Mouse (Mus musculus) midbrain, embryonic 10.5 days (tissue): Measurements from ENCODE around the gene Trmt10c. TPM values are rescaled to one million over a fixed set of nuclear protein-coding genes. Genes with fewer than 3 reads are reported as not detected.
"Not testable (repeated sequence)": the region's sequence is repeated elsewhere in the genome, so short reads cannot be mapped to it uniquely, and the experiment has no call there.

ENCODE experiments used
- DNase-seq: peaks from one replicate; pipeline ENCODE4 v3.0.0-alpha.2; 2017; ENCODE audit warnings: low spot score
- H3K27ac ChIP-seq: fragments of 300-500 bp; sonication (generic); replicated peaks from 2 replicates; pipeline ENCODE4 v1.5.1; 2016; ENCODE audit warnings: mild to moderate bottlenecking
- H3K27me3 ChIP-seq: fragments of 300-500 bp; sonication (generic); 2 replicates; pipeline ENCODE4 v1.6.1; 2016; ENCODE audit warnings: low read depth, mild to moderate bottlenecking; ENCODE audit not compliant: poor library complexity, severe bottlenecking
- H3K36me3 ChIP-seq: fragments of 300-500 bp; sonication (generic); 2 replicates; pipeline ENCODE4 v1.6.1; 2016; ENCODE audit warnings: mild to moderate bottlenecking, moderate library complexity
- H3K4me1 ChIP-seq: fragments of 300-500 bp; sonication (generic); 2 replicates; pipeline ENCODE4 v1.6.1; 2016
- H3K4me3 ChIP-seq: fragments of 300-500 bp; sonication (generic); 2 replicates; pipeline ENCODE4 v1.5.1; 2016; ENCODE audit warnings: mild to moderate bottlenecking, moderate library complexity
- H3K9me3 ChIP-seq: fragments of 300-500 bp; sonication (generic); replicated peaks from 2 replicates; pipeline ENCODE4 v1.6.1; 2016; ENCODE audit warnings: mild to moderate bottlenecking
- WGBS: fragments of 180-500 bp; shearing (Covaris S2); methylation state at CpG from one replicate; pipeline ENCODE4 v1.1.7; 2016; 5-methylcytosine and 5-hydroxymethylcytosine counted together
- polyA plus RNA-seq: library from polyadenylated mRNA; unstranded; fragments of >200 nt; fragmentation: Nextera tagmentation; extraction: Ambion mirVana; gene quantifications from 2 replicates; pipeline ENCODE4 v1.2.1, GENCODE M21; 2016

Gene Trmt10c
- polyA plus RNA-seq, 1 experiment from 2014 or later = 34.8 TPM

DNA sequence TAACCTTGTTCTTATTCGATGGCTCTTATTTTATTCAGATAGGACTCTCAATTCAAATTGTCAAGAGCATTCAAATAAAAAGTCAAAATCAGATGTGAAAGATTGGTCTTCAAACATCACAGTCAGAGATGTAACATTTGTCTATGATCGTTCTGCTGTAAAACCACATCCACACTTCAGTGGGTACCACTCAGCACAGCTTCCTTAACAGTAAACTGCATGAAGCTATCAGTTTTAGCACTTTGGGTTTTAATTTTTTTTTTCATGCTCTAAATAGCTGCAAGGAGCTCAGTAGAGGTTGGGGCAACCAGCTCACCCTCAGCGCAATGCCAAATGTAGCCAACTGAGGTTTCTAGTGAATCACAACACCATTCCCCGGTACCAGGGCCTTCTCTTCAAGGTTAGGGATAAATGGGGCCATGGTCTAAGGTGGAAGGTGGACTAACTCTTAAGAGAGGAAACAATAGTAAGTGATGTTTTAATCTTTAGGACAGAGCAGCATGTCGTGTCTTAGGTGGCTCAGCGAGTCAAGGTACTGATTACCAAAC, 31.0 kb upstream of the Trmt10c start:
- Histone ChIP-seq H3K36me3 (no peaks in the 10 kb centered on the region), H3K4me1 (0 out of 2 replicates have a peak, but pooled peaks cover 5% of the 10 kb centered on the region), H3K4me3 (no peak overlapping the region), H3K27me3 (no peaks in the 10 kb centered on the region), H3K9me3 (no peaks in the 10 kb centered on the region), H3K27ac (no peak overlapping the region)
- DNase-seq = no peak
- 93% methylated on average over 6 of the region's 6 CpGs for WGBS

DNA sequence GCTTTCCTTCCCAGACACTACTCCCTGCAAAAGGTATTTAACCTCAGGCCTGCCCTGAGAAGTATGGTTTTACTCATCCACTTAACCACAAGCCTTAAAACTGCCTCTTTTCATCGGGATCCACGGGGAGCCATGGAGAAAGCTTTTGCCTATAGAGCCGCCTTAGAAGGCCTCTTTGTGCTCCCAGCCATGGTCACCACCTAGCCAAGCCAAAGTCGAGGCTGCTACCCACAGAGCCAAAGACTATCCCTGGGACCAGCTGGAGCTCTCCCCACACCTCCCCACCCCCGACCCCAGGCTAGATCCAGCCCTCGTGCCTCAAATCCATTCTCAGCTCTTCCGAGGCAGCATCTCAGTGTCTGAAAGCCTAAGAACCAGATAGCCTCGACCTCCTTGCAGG, 28.5 kb upstream of the Trmt10c start:
- no peak overlapping the region for H3K4me3 ChIP-seq
- H3K9me3 ChIP-seq = no peaks in the 10 kb centered on the region
- H3K4me1 ChIP-seq = peaks cover 10% of the 10 kb centered on the region; the same call in 1 of the 2 replicates
- WGBS = 40% methylated on average over 8 of the region's 8 CpGs
- no peak overlapping the region for H3K27ac ChIP-seq
- H3K27me3 ChIP-seq = peaks cover 11% of the 10 kb centered on the region
- DNase-seq = no peak
- H3K36me3 ChIP-seq = no peaks in the 10 kb centered on the region

DNA sequence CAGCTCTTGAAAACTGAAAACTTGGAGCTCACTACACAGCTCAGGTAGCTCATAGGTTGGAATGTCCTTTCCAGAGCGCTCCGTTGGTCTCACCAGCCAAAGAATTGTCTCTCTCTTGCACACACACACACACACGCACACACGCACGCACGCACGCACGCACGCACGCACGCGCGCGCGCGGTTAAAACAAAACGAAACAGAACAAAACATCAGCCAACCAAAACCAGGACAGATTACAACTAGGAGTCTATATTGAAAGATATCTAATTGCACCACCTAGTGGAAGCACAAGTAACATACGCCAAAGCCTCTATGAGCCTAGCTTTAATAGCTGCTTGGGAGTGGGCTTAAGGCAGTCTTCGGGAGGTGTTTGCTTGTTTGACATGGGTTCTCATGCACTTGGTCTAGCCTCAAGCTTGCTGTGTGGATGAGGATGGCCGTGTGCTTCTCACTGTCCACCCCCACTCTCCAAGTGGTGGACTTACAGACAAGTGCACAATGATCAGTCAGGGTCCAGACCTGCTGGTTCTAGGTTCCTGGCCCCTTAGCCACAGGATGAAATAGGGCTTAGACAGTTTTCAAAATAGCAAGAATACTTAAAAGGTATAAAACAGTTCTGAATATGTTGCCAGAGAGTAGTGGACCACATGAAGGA, 26.8 kb upstream of the Trmt10c start:
- DNase-seq = peak; percentile 73
- Histone ChIP-seq H3K36me3 (no peaks in the 10 kb centered on the region), H3K4me3 (peak overlapping the region; percentile 53), H3K27me3 (peaks cover 11% of the 10 kb centered on the region), H3K27ac (peak overlapping the region; percentile 81), H3K4me1 (peaks cover 10% of the 10 kb centered on the region; the same call in 1 of the 2 replicates), H3K9me3 (no peaks in the 10 kb centered on the region)
- WGBS = 9% methylated on average over 20 of the region's 20 CpGs

DNA sequence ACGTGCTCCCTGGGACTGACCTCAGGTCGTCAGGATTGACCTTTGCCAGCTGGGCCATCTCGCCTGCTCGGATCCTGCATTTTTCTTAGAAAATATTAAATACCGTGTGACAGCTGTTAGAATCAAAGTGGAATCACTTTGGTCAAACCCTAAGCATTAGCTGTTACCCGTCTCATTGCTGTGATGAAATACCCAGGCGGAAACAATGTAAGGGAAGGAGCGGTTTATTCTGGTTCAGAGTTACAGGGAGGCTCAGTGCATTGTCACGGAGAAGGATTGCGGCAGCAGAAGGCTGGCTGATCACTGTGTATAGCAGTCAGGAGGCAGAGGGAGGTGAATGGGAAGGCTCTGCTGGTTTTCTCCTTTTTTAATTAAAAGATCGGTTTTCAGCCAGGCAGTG, 25.4 kb upstream of the Trmt10c start:
- WGBS = 57% methylated on average over 11 of the region's 11 CpGs
- no peak for DNase-seq
- H3K27ac ChIP-seq = no peak overlapping the region; the same call in 1 of the 2 replicates
- peaks cover 15% of the 10 kb centered on the region for H3K27me3 ChIP-seq
- no peaks in the 10 kb centered on the region for H3K36me3 ChIP-seq
- no peak overlapping the region for H3K4me3 ChIP-seq
- no peaks in the 10 kb centered on the region for H3K9me3 ChIP-seq
- peaks cover 13% of the 10 kb centered on the region for H3K4me1 ChIP-seq

DNA sequence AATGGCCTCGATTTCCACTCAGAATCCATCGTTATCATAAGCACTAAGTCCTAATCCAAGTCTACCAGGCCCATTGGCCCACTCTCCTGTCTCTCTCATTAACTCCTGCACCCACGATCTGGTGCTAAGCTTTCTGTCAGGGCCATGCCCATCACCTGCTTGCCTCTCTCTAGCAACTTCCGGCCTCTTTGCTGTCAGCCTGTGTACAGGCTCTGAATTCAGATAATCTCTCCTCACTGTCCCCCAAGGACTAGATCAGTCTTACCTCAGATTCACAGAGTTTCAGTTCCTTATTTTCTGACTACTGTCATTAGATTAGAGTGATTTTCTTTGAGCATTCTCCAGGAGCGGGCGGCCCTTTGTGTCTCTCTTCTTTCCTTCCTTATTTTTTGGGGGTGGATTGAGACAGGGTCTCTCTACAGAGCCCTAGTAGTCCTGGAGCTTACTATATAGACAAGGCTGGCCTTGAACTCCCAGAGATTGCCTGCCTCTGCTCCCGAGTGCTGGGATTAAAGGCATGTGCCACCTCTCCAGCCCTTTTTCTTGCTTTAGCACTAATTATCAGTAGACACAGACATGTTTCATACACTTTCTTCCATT, 24.5 kb upstream of the Trmt10c start:
- no peak for DNase-seq
- no peaks in the 10 kb centered on the region for H3K9me3 ChIP-seq
- WGBS = 80% methylated on average over 7 of the region's 7 CpGs

DNA sequence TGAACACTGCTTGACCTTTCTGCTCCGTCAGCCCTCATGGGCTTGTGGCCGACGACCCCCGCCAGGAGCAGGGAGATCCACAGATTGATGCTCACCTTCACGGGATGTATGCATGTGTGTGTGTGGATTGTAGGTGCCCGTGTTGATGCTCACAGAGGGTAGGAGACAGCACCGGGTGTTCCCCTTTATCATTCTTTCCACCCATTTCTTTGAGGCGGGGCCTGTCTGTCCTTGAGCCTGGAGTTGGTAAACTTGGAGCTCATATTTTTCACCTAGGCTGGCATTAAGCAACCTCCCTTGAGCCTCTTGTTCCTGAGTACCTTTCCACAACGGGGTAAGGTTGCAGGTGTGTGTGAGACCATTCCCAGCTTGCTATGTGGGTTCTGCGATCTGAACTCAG, 20.5 kb upstream of the Trmt10c start:
- Histone ChIP-seq H3K27ac (peak overlapping the region; percentile 72), H3K27me3 (peaks cover 30% of the 10 kb centered on the region), H3K9me3 (no peaks in the 10 kb centered on the region), H3K4me1 (peaks cover 29% of the 10 kb centered on the region), H3K4me3 (no peak overlapping the region), H3K36me3 (no peaks in the 10 kb centered on the region)
- 67% methylated on average over 10 of the region's 10 CpGs for WGBS
- DNase-seq = no peak

More for the DNA sequence above, 24.5 kb upstream of the Trmt10c start:
- Histone ChIP-seq H3K27me3 (peaks cover 17% of the 10 kb centered on the region), H3K4me3 (no peak overlapping the region), H3K36me3 (no peaks in the 10 kb centered on the region), H3K27ac (no peak overlapping the region), H3K4me1 (peaks cover 22% of the 10 kb centered on the region)

DNA sequence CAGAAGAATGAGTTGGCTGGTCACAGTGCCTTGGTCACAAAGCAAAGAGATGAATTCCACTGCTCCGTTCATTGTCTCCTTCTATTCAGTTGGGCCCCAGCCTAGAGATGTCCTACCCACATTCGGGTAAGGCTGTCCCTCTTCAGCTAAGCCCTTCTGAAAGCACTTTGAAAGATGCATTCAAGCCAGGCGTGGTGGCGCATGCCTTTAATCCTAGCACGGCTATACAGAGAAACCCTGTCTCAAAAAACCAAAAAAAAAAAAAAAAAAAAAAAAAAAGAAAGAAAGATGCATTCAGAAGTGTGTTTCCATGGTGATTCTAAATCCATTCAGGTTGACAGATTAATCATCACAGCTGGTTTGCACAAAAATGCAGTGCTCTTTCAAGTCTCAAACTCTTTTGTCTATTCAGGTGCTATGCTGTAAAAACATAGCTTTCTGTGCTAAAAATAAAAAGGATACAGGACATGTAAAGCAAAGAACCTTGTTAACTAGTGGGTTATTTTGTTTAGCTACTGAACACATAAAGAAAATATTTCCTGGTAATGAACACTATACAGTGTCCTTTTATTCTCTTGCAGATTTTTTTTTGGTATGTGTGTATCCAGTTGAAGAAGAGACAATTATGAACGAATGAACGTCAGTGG, 19.4 kb upstream of the Trmt10c start:
- Histone ChIP-seq H3K27me3 (peaks cover 27% of the 10 kb centered on the region), H3K36me3 (no peaks in the 10 kb centered on the region), H3K4me1 (peaks cover 24% of the 10 kb centered on the region), H3K9me3 (no peaks in the 10 kb centered on the region), H3K27ac (peak overlapping the region; percentile 72; the same call in 1 of the 2 replicates), H3K4me3 (no peak overlapping the region)
- DNase-seq = peak; percentile 76
- 31% methylated on average over 7 of the region's 7 CpGs for WGBS

DNA sequence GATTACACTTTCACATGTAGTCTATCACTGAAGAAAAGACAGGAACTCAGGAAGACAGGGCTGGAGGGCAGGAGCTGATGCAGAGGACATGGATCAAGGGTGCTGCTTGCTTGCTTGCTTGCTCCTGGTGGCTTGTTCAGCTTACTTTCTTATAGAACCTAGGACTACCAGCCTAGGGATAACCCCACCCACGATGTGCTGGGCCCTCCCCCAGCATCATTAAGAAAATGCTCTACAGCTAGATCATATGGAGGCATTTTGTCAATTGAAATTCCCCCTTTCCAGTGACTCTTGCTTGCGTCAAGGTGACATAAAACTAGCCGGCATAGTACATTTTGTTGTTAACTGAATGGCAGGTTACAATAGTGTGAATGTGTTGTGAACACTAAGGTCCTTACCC, 18.3 kb upstream of the Trmt10c start:
- Histone ChIP-seq H3K9me3 (no peaks in the 10 kb centered on the region), H3K36me3 (no peaks in the 10 kb centered on the region), H3K27ac (no peak overlapping the region), H3K4me3 (no peak overlapping the region), H3K27me3 (peaks cover 18% of the 10 kb centered on the region), H3K4me1 (peaks cover 24% of the 10 kb centered on the region)
- no peak for DNase-seq
- 88% methylated on average over 3 of the region's 3 CpGs for WGBS

DNA sequence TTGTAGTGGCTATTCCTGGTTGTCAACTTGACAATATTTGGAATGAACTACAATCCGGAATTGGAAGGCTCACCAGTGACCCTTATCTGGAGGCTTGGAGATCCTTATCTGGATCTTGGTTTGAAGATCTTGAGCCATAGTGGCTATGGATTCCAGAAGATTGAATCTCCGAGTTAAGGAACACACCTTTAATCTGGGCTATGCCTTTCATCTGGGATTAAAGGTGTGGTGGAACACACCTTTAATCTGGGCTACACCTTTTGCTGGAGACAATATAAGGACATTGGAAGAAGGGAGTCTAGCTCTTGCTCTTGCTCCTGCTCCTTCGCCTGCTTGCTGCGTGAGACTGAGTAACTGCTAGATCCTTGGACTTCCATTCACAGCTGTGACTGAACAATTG, 10.4 kb upstream of the Trmt10c start, which contains the start of gene Senp7:
Senp7 (plus strand) TSS at position 301 of the 400 bp plus-strand sequence.
- not testable (repeated sequence) for DNase-seq, H3K36me3 ChIP-seq, H3K4me1 ChIP-seq, H3K27ac ChIP-seq, H3K9me3 ChIP-seq, H3K4me3 ChIP-seq, H3K27me3 ChIP-seq
- no CpG with 5 or more reads among the region's 4 CpGs for WGBS

DNA sequence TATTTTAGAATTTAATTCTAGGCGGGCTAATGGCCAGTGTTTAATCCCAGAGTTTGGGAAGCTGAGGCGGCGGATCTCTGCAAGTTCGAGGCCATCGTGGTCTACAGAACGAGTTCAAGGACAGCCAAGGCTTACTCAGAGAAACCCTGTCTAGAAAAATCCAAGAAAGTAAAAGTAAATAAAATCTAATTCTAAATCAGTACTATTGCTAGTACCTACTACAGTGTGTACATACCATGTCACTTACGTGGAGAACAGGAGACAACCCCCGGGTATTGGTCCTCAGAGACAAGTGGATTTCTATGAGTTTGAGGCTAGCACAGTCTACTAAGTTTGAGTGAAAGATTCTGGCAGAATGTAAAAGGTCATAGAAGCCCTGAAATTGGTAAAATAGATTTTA, 471 bp upstream of the Trmt10c start:
- H3K9me3 ChIP-seq = no peaks in the 10 kb centered on the region
- H3K4me1 ChIP-seq = peaks cover 17% of the 10 kb centered on the region
- peak overlapping the region; percentile 94 for H3K27ac ChIP-seq
- H3K4me3 ChIP-seq = peak overlapping the region; percentile 90
- 35% methylated on average over 8 of the region's 8 CpGs for WGBS
- DNase-seq = no peak
- no peaks in the 10 kb centered on the region for H3K27me3 ChIP-seq
- H3K36me3 ChIP-seq = peaks cover 26% of the 10 kb centered on the region

DNA sequence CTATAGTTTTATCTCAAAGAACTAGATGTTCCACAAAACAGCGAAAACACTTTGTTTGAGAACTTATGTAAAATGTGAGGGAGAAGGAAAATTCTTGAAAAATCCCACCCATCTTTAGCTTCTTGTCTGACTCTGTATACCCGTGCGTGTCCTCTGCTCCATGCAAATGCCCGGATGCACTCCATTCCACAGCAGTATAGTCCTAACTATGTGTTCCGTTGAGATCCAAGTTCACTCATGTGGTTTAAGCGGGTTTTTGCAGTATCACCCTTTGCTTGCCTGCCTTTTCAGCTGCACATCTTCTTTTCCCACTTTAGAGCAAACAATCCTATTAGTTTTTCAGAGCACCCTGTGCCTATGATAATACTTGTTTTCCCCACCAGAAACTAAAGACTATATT, 1.1 kb downstream of the Trmt10c start:
- Histone ChIP-seq H3K36me3 (peaks cover 41% of the 10 kb centered on the region), H3K4me3 (peak overlapping the region; percentile 90), H3K27ac (no peak overlapping the region), H3K9me3 (no peaks in the 10 kb centered on the region), H3K27me3 (no peaks in the 10 kb centered on the region), H3K4me1 (peaks cover 17% of the 10 kb centered on the region)
- DNase-seq = peak; percentile 10
- WGBS = 67% methylated on average over 6 of the region's 6 CpGs

DNA sequence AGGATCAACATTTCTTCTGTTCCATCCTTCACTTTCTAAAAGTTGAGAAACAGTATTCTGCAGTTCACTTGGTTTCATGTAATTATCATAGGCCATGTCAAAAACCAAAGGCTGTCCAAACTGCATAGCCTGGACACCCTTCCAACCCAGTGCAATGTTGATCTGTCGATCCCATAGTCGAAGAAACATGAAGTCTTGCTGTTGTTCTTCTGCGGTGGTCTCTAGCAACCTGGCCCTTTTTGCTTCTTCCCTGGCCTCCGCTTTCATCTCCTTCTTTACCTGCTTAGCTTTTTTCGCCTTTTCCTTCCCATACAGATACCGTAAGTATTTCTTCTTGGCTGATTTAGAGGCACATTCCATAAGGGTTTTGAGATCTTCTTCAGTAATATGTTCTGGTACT, 3.1 kb downstream of the Trmt10c start:
- no peak for DNase-seq
- no peaks in the 10 kb centered on the region for H3K27me3 ChIP-seq
- no peaks in the 10 kb centered on the region for H3K9me3 ChIP-seq
- H3K4me1 ChIP-seq = peaks cover 29% of the 10 kb centered on the region
- H3K4me3 ChIP-seq = no peak overlapping the region
- 98% methylated on average over 6 of the region's 6 CpGs for WGBS
- peaks cover 41% of the 10 kb centered on the region for H3K36me3 ChIP-seq
- no peak overlapping the region for H3K27ac ChIP-seq

DNA sequence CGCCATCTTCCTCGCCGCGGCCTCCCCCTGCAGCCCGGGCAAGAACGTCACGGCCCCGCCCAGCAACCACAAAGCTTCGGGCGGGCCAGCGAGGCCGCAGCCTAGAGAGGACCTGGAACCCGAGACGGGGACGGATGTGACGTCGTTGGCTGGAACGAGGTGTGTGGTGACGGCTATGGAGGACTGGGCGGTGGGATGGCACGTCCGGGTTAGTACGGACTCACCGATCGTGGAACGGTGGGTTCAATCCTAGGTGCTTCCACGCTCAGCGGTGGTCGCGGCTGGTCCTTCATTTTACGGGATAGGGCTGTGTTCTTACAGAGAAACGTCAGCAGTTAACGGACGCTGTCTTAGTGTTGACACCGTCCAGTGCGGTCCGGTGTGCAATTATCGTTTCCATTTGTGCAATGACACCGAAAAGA, 7.9 kb downstream of the Trmt10c start, which contains the start of gene Pcnp:
Pcnp (minus strand) TSS at position 79 of the 422 bp plus-strand sequence.
- Histone ChIP-seq H3K4me3 (peak within 1 kb of the TSS; percentile 91), H3K4me1 (peaks cover 24% of the 10 kb centered on the region), H3K27me3 (no peaks in the 10 kb centered on the region), H3K9me3 (no peaks in the 10 kb centered on the region), H3K36me3 (peaks cover 55% of the 10 kb centered on the region), H3K27ac (peak within 1 kb of the TSS; percentile 97)
- DNase-seq = peak; percentile 98
- whole genome bisulfite sequencing = under 1% methylated on average over 39 of the region's 39 CpGs
